Mouse (Mus musculus) testis, adult 2 months (tissue): Measurements from ENCODE around the gene Gal3st2.

Experiments
- CTCF ChIP-seq: fragments of 200-500 bp; IDR thresholded peaks from 2 replicates; pipeline ENCODE4 v1.5.1; 2012; ENCODE audit warnings: low read depth, mild to moderate bottlenecking, inconsistent platforms, low read length, moderate library complexity; ENCODE audit not compliant: control insufficient read depth, insufficient read depth, insufficient replicate concordance
- POLR2A ChIP-seq: fragments of 200-500 bp; IDR thresholded peaks from 2 replicates; pipeline ENCODE4 v1.6.1; 2012; ENCODE audit warnings: low read depth, mild to moderate bottlenecking, inconsistent platforms, low read length, moderate library complexity; ENCODE audit not compliant: control insufficient read depth

GRCm38 (mm10) chr1:93834671-93835150 lies 26.4 kb upstream of the Gal3st2 start:
- TF ChIP-seq CTCF, result no peak
- TF ChIP-seq POLR2A, result no peak
